Mouse (Mus musculus): ENCODE measurements at regions not wholly inside any gene's neighbourhood (a gene's known extent, or its start where the extent isn't known, plus 50 kb on each side); places are given as distances from the start of the nearest gene placed in this dataset.

DNA sequence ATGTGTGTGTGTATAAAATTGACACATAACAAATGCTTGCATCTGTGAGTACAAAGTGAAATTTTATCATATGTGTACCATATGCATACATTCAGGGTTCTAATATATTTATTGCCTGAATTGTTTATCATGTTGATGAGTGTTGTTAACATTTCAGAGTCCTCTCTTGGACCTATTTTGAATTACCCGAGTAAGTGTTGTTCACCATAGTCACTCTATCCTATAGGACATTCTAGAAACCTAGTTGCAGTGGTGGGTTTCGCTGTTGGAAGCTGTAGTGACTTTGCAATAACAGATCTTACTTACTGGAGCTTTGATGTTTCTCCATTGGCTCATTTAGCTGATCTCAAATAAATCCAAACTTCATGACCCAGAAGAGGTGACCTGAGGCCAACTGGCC lies 727.9 kb upstream of the Lrrc6 start:
- TF ChIP-seq CTCF (IDR thresholded peaks at IDR 0.05; ENCODE audit: low read depth, low read length) (no peak), POLR2A (IDR thresholded peaks at IDR 0.05; ENCODE audit: insufficient read depth, low read length) (no peak), EP300 (IDR thresholded peaks at IDR 0.05; ENCODE audit: insufficient read depth, low read depth, low read length) (no peak)

DNA sequence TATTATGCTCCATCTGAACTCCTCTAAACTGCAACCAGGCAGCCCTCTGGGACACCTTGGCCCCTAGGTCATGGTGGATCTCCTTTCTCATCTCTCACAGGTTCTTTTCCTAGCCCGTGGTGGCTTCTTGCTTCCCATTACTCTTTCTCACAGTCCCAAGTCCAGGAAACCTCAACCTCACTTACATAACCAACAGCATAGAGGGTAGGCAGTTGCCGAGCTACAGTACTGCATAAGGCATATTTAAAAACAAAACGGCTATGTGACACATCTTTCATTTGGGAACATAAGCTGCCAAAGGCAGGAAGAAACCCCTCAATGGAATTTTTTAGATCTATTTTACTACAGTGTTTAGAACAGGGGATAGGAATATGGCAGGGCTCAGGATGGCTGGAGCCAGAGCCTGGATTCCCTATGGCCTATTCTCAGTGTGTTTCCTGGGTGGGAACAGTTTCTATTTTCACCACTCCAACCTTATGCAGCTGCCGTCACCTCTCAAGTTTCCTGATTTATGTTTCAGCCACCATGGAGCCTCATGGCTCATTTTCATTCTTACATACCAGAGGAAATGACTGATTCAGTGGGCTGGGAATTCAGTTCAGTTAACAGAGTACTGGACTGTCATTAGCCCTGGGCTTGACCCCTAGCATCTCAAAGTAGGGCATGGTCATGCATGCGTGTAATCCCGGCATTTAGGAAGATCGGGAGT lies 726.9 kb upstream of the Lrrc6 start:
- Histone ChIP-seq H3K36me3 (ENCODE audit: control insufficient read depth, insufficient read depth, low read length, poor library complexity, severe bottlenecking) (no peaks in the 10 kb centered on the region), H3K9ac (ENCODE audit: low read depth, poor library complexity, severe bottlenecking) (no peak overlapping the region), H3K4me3 (ENCODE audit: low read depth, low read length) (no peak overlapping the region), H3K27ac (ENCODE audit: insufficient read depth, low read length) (no peak overlapping the region), H3K4me1 (ENCODE audit: control insufficient read depth, insufficient read depth, low read length) (no peaks in the 10 kb centered on the region), H3K9me3 (replicated peaks; ENCODE audit: control insufficient read depth, insufficient read depth, low read length, poor library complexity, severe bottlenecking) (no peaks in the 10 kb centered on the region), H3K27me3 (ENCODE audit: control insufficient read depth, insufficient read depth, low read length, poor library complexity, severe bottlenecking) (no peaks in the 10 kb centered on the region)
- TF ChIP-seq POLR2A (IDR thresholded peaks at IDR 0.05; ENCODE audit: insufficient read depth, low read length) (no peak), CTCF (IDR thresholded peaks at IDR 0.05; ENCODE audit: low read depth, low read length) (no peak), EP300 (IDR thresholded peaks at IDR 0.05; ENCODE audit: insufficient read depth, low read depth, low read length) (no peak)

More for the DNA sequence above, 727.9 kb upstream of the Lrrc6 start:
- Histone ChIP-seq H3K9me3 (replicated peaks; ENCODE audit: control insufficient read depth, insufficient read depth, low read length, poor library complexity, severe bottlenecking) (no peaks in the 10 kb centered on the region), H3K36me3 (ENCODE audit: control insufficient read depth, insufficient read depth, low read length, poor library complexity, severe bottlenecking) (no peaks in the 10 kb centered on the region), H3K4me3 (ENCODE audit: low read depth, low read length) (no peak overlapping the region), H3K4me1 (ENCODE audit: control insufficient read depth, insufficient read depth, low read length) (no peaks in the 10 kb centered on the region), H3K9ac (ENCODE audit: low read depth, poor library complexity, severe bottlenecking) (no peak overlapping the region), H3K27me3 (ENCODE audit: control insufficient read depth, insufficient read depth, low read length, poor library complexity, severe bottlenecking) (no peaks in the 10 kb centered on the region), H3K27ac (ENCODE audit: insufficient read depth, low read length) (no peak overlapping the region)

DNA sequence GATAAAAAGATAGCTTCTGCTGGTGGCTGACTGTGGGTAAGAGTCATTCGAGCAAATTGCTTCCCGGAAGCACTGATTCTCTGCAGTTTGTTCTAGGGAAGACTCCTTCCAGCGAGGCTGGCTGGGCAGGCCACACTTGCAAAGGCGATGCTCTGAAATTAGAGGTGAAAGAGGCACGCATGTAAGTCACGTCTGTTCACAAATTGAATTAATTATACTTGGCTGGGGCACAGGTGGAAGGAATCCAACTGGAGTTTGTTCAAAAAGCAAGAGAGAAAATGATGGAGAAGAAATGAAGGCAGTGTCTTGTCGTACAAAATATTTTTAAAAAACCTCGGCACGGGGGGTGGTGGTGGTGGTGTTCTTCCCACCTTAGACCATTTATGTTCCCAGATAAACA lies 726.2 kb upstream of the Lrrc6 start:
- H3K9ac ChIP-seq (ENCODE audit: low read depth, poor library complexity, severe bottlenecking): no peak overlapping the region
- H3K36me3 ChIP-seq (ENCODE audit: control insufficient read depth, insufficient read depth, low read length, poor library complexity, severe bottlenecking): no peaks in the 10 kb centered on the region
- H3K27me3 ChIP-seq (ENCODE audit: control insufficient read depth, insufficient read depth, low read length, poor library complexity, severe bottlenecking): no peaks in the 10 kb centered on the region
- H3K9me3 ChIP-seq (replicated peaks; ENCODE audit: control insufficient read depth, insufficient read depth, low read length, poor library complexity, severe bottlenecking): no peaks in the 10 kb centered on the region
- H3K4me3 ChIP-seq (ENCODE audit: low read depth, low read length): no peak overlapping the region
- no peak overlapping the region for H3K27ac ChIP-seq (ENCODE audit: insufficient read depth, low read length)
- H3K4me1 ChIP-seq (ENCODE audit: control insufficient read depth, insufficient read depth, low read length): no peaks in the 10 kb centered on the region
- TF ChIP-seq EP300 (IDR thresholded peaks at IDR 0.05; ENCODE audit: insufficient read depth, low read depth, low read length) (no peak), POLR2A (IDR thresholded peaks at IDR 0.05; ENCODE audit: insufficient read depth, low read length) (no peak), CTCF (IDR thresholded peaks at IDR 0.05; ENCODE audit: low read depth, low read length) (no peak)

Data from ES-Bruce4 (cell line).